Mouse (Mus musculus): ENCODE data around the gene Smg6. TPM values are rescaled to one million over a fixed set of nuclear protein-coding genes. Genes with fewer than 3 reads are reported as not detected.

The Smg6 gene
- polyA plus RNA-seq, 1 experiment from 2014 or later: 21.3 TPM

- WGBS: 42% methylated on average over 2 of the region's 2 CpGs
- no peak for ATAC-seq (ENCODE audit: low FRiP score, low read depth)
- no peak overlapping the region for H3K4me3 ChIP-seq
- no peak overlapping the region for H3K27ac ChIP-seq
- H3K9ac ChIP-seq: no peak overlapping the region
- H3K4me1 ChIP-seq: no peaks in the 10 kb centered on the region
- no peaks in the 10 kb centered on the region for H3K9me3 ChIP-seq
- H3K27me3 ChIP-seq (replicated peaks): no peaks in the 10 kb centered on the region
- H3K36me3 ChIP-seq: 0 out of 2 replicates have a peak, but pooled peaks cover 3% of the 10 kb centered on the region
- H3K4me2 ChIP-seq (replicated peaks): no peak overlapping the region
Measured at GRCm38 (mm10) chr11:74981464-74981863, 55.8 kb downstream of the Smg6 start.

- Histone ChIP-seq H3K4me1 (no peaks in the 10 kb centered on the region), H3K9me3 (no peaks in the 10 kb centered on the region), H3K27ac (no peak overlapping the region), H3K36me3 (0 out of 2 replicates have a peak, but pooled peaks cover 3% of the 10 kb centered on the region), H3K4me3 (no peak overlapping the region), H3K27me3 (replicated peaks) (no peaks in the 10 kb centered on the region), H3K9ac (no peak overlapping the region), H3K4me2 (replicated peaks) (no peak overlapping the region)
- ATAC-seq (ENCODE audit: low FRiP score, low read depth): no peak
Measured at GRCm38 (mm10) chr11:74982241-74982640, 56.6 kb downstream of the Smg6 start.

GRCm38 (mm10) chr11:74988162-74988561, 62.5 kb downstream of the Smg6 start:
- H3K27me3 ChIP-seq (replicated peaks): no peaks in the 10 kb centered on the region
- H3K9me3 ChIP-seq: no peaks in the 10 kb centered on the region
- no peak overlapping the region for H3K27ac ChIP-seq
- H3K36me3 ChIP-seq: peaks cover 14% of the 10 kb centered on the region; the same call in 1 of the 2 replicates
- no peak overlapping the region for H3K4me2 ChIP-seq (replicated peaks)
- no peaks in the 10 kb centered on the region for H3K4me1 ChIP-seq
- H3K9ac ChIP-seq: no peak overlapping the region
- H3K4me3 ChIP-seq: no peak overlapping the region
- 59% methylated on average over 5 of the region's 5 CpGs for WGBS
- ATAC-seq (ENCODE audit: low FRiP score, low read depth): no peak

GRCm38 (mm10) chr11:74989047-74989446, 63.4 kb downstream of the Smg6 start:
- no peak overlapping the region for H3K27ac ChIP-seq
- H3K36me3 ChIP-seq: peaks cover 14% of the 10 kb centered on the region; the same call in 1 of the 2 replicates
- H3K9ac ChIP-seq: no peak overlapping the region
- no peaks in the 10 kb centered on the region for H3K9me3 ChIP-seq
- no peak for ATAC-seq (ENCODE audit: low FRiP score, low read depth)
- 75% methylated on average over 2 of the region's 2 CpGs for WGBS
- H3K4me2 ChIP-seq (replicated peaks): no peak overlapping the region
- H3K27me3 ChIP-seq (replicated peaks): no peaks in the 10 kb centered on the region
- H3K4me1 ChIP-seq: no peaks in the 10 kb centered on the region
- no peak overlapping the region for H3K4me3 ChIP-seq

- H3K4me3 ChIP-seq: no peak overlapping the region
- H3K9ac ChIP-seq: no peak overlapping the region
- H3K36me3 ChIP-seq: peaks cover 14% of the 10 kb centered on the region; the same call in 1 of the 2 replicates
- H3K27me3 ChIP-seq (replicated peaks): no peaks in the 10 kb centered on the region
- H3K27ac ChIP-seq: no peak overlapping the region
- WGBS: 90% methylated on average over 5 of the region's 5 CpGs
- no peaks in the 10 kb centered on the region for H3K4me1 ChIP-seq
- H3K9me3 ChIP-seq: no peaks in the 10 kb centered on the region
- H3K4me2 ChIP-seq (replicated peaks): no peak overlapping the region
- ATAC-seq (ENCODE audit: low FRiP score, low read depth): no peak
Measured at GRCm38 (mm10) chr11:74990501-74990900, 64.9 kb downstream of the Smg6 start.

GRCm38 (mm10) chr11:74991290-74991689, 65.7 kb downstream of the Smg6 start:
- ATAC-seq (ENCODE audit: low FRiP score, low read depth): no peak
- Histone ChIP-seq H3K4me2 (replicated peaks) (no peak overlapping the region), H3K27ac (no peak overlapping the region), H3K27me3 (replicated peaks) (no peaks in the 10 kb centered on the region), H3K9me3 (no peaks in the 10 kb centered on the region), H3K4me1 (no peaks in the 10 kb centered on the region), H3K4me3 (no peak overlapping the region), H3K9ac (no peak overlapping the region), H3K36me3 (peaks cover 14% of the 10 kb centered on the region; the same call in 1 of the 2 replicates)
- 94% methylated on average over 1 of the region's 1 CpGs for WGBS

GRCm38 (mm10) chr11:74992427-74992987, 66.9 kb downstream of the Smg6 start:
- WGBS: 74% methylated on average over 9 of the region's 9 CpGs

GRCm38 (mm10) chr11:74994141-74994540, 68.5 kb downstream of the Smg6 start:
- Histone ChIP-seq H3K9ac (no peak overlapping the region), H3K4me3 (no peak overlapping the region), H3K4me2 (replicated peaks) (no peak overlapping the region), H3K36me3 (peaks cover 25% of the 10 kb centered on the region), H3K9me3 (no peaks in the 10 kb centered on the region), H3K4me1 (no peaks in the 10 kb centered on the region), H3K27ac (no peak overlapping the region), H3K27me3 (replicated peaks) (no peaks in the 10 kb centered on the region)
- 81% methylated on average over 1 of the region's 1 CpGs for WGBS
- ATAC-seq (ENCODE audit: low FRiP score, low read depth): no peak

More at GRCm38 (mm10) chr11:74992427-74992987, 66.9 kb downstream of the Smg6 start:
- ATAC-seq (ENCODE audit: low FRiP score, low read depth): no peak
- Histone ChIP-seq H3K4me1 (no peaks in the 10 kb centered on the region), H3K4me2 (replicated peaks) (no peak overlapping the region), H3K27me3 (replicated peaks) (no peaks in the 10 kb centered on the region), H3K27ac (no peak overlapping the region), H3K9me3 (no peaks in the 10 kb centered on the region), H3K36me3 (peaks cover 20% of the 10 kb centered on the region; the same call in 1 of the 2 replicates), H3K4me3 (no peak overlapping the region), H3K9ac (no peak overlapping the region)

GRCm38 (mm10) chr11:74994856-74995255, 69.2 kb downstream of the Smg6 start:
- no peaks in the 10 kb centered on the region for H3K27me3 ChIP-seq (replicated peaks)
- ATAC-seq (ENCODE audit: low FRiP score, low read depth): no peak
- no peak overlapping the region for H3K27ac ChIP-seq
- no peak overlapping the region for H3K4me3 ChIP-seq
- no peak overlapping the region for H3K9ac ChIP-seq
- peaks cover 25% of the 10 kb centered on the region for H3K36me3 ChIP-seq
- no peaks in the 10 kb centered on the region for H3K4me1 ChIP-seq
- no peaks in the 10 kb centered on the region for H3K9me3 ChIP-seq
- H3K4me2 ChIP-seq (replicated peaks): no peak overlapping the region

- Histone ChIP-seq H3K36me3 (peaks cover 15% of the 10 kb centered on the region), H3K9me3 (no peaks in the 10 kb centered on the region), H3K4me3 (no peak overlapping the region), H3K27me3 (replicated peaks) (no peaks in the 10 kb centered on the region), H3K9ac (no peak overlapping the region), H3K4me1 (peaks cover 8% of the 10 kb centered on the region), H3K27ac (no peak overlapping the region), H3K4me2 (replicated peaks) (no peak overlapping the region)
- WGBS: 98% methylated on average over 1 of the region's 1 CpGs
- ATAC-seq (ENCODE audit: low FRiP score, low read depth): no peak
Measured at GRCm38 (mm10) chr11:74996482-74996881, 70.9 kb downstream of the Smg6 start.

- Histone ChIP-seq H3K9me3 (no peaks in the 10 kb centered on the region), H3K4me2 (replicated peaks) (peak overlapping the region; percentile 32), H3K9ac (no peak overlapping the region), H3K36me3 (peaks cover 11% of the 10 kb centered on the region), H3K27ac (peak overlapping the region; percentile 55; the same call in 1 of the 2 replicates), H3K27me3 (replicated peaks) (no peaks in the 10 kb centered on the region), H3K4me3 (no peak overlapping the region), H3K4me1 (peaks cover 9% of the 10 kb centered on the region)
- ATAC-seq (ENCODE audit: low FRiP score, low read depth): no peak
- 36% methylated on average over 10 of the region's 10 CpGs for WGBS
Measured at GRCm38 (mm10) chr11:75000869-75001653, 75.4 kb downstream of the Smg6 start.

- Histone ChIP-seq H3K9ac (no peak overlapping the region), H3K4me2 (replicated peaks) (no peak overlapping the region), H3K4me3 (no peak overlapping the region), H3K27me3 (replicated peaks) (no peaks in the 10 kb centered on the region), H3K4me1 (peaks cover 5% of the 10 kb centered on the region), H3K27ac (no peak overlapping the region), H3K9me3 (no peaks in the 10 kb centered on the region), H3K36me3 (no peaks in the 10 kb centered on the region)
- WGBS: 78% methylated on average over 2 of the region's 2 CpGs
- ATAC-seq (ENCODE audit: low FRiP score, low read depth): no peak
Measured at GRCm38 (mm10) chr11:75008270-75008669, 82.6 kb downstream of the Smg6 start.
